Mouse (Mus musculus) liver, embryonic 18 days (tissue): ENCODE results near the gene Cc2d1a. TPM values are rescaled to one million over a fixed set of nuclear protein-coding genes. Genes with fewer than 3 reads are reported as not detected.

ENCODE experiments used
- polyA plus RNA-seq: library from polyadenylated mRNA; depleted of rRNA; stranded (reverse); fragments of >200 nt; gene quantifications from 2 replicates; pipeline ENCODE4 v1.2.3, GENCODE M21; 2012; rRNA removed

The Cc2d1a gene
- 3.7 and 4.4 TPM in 2 replicates for polyA plus RNA-seq

GRCm38 (mm10) chr8:84147769-84148530 lies at the start of gene Cc2d1a, which contains the start of gene 4930432K21Rik:
Gene Cc2d1a, minus strand, starts transcription at chr8:84147936.
Gene 4930432K21Rik, plus strand, starts transcription at chr8:84148025.

GRCm38 (mm10) chr8:84185117-84185516 lies 37.4 kb upstream of the Cc2d1a start, which contains the start of gene Nanos3:
Gene Nanos3, minus strand, starts transcription at chr8:84185217.

GRCm38 (mm10) chr8:84125656-84126055 lies 22.1 kb downstream of the Cc2d1a start, which contains the start of gene Podnl1:
Gene Podnl1, plus strand, starts transcription at chr8:84125989.

GRCm38 (mm10) chr8:84104697-84105609 lies 42.8 kb downstream of the Cc2d1a start, which contains the start of gene Dcaf15:
Gene Dcaf15, minus strand, starts transcription at chr8:84104768.

Other genes with a start within 250 kb of the Cc2d1a start
- 2.6 and 2.9 TPM in 2 replicates for gene Adgrl1, start 247.8 kb downstream of the Cc2d1a start, polyA plus RNA-seq
- gene Gm10644, start 192.7 kb downstream of the Cc2d1a start, polyA plus RNA-seq: 0.78 and 0.85 TPM in 2 replicates
- gene Asf1b, start 192.4 kb downstream of the Cc2d1a start, polyA plus RNA-seq: 49.1 and 54.0 TPM in 2 replicates
- 20.6 and 20.7 TPM in 2 replicates for gene Prkaca, start 174.9 kb downstream of the Cc2d1a start, polyA plus RNA-seq
- gene Samd1, start 150.3 kb downstream of the Cc2d1a start, polyA plus RNA-seq: 19.9 and 21.8 TPM in 2 replicates
- gene 1700067K01Rik, start 146.4 kb downstream of the Cc2d1a start, polyA plus RNA-seq: 0.16 and 0.17 TPM in 2 replicates
- 0.08 TPM in 1 of 2 replicates, not detected in the other for gene 2210011C24Rik, start 135.8 kb downstream of the Cc2d1a start, polyA plus RNA-seq
- 0.03 and 0.05 TPM in 2 replicates for gene Palm3, start 126.5 kb downstream of the Cc2d1a start, polyA plus RNA-seq
- 1.2 and 1.4 TPM in 2 replicates for gene Il27ra, start 105.3 kb downstream of the Cc2d1a start, polyA plus RNA-seq
- gene Rln3, start 102.9 kb downstream of the Cc2d1a start, polyA plus RNA-seq: 0.12 TPM in 1 of 2 replicates, not detected in the other
- gene Gm10643, start 82.8 kb downstream of the Cc2d1a start, polyA plus RNA-seq: 0.59 and 0.63 TPM in 2 replicates
- 3.3 and 4.7 TPM in 2 replicates for gene Rfx1, start 81.1 kb downstream of the Cc2d1a start, polyA plus RNA-seq
- gene Dcaf15, start 43.2 kb downstream of the Cc2d1a start, polyA plus RNA-seq: 11.4 and 12.4 TPM in 2 replicates
- 0.03 and 0.05 TPM in 2 replicates for gene Podnl1, start 21.9 kb downstream of the Cc2d1a start, polyA plus RNA-seq
- gene 4930432K21Rik, start 89 bp upstream of the Cc2d1a start, polyA plus RNA-seq: 0.18 and 0.24 TPM in 2 replicates
- gene Nanos3, start 37.3 kb upstream of the Cc2d1a start, polyA plus RNA-seq: 0.13 and 0.16 TPM in 2 replicates
- 2.9 and 3.4 TPM in 2 replicates for gene Zswim4, start 89.1 kb upstream of the Cc2d1a start, polyA plus RNA-seq
- 124 and 135 TPM in 2 replicates for gene D8Ertd738e, start 101.8 kb upstream of the Cc2d1a start, polyA plus RNA-seq
- gene Mri1, start 109.4 kb upstream of the Cc2d1a start, polyA plus RNA-seq: 17.2 and 23.4 TPM in 2 replicates
- gene Ccdc130, start 122.4 kb upstream of the Cc2d1a start, polyA plus RNA-seq: 6.9 and 7.4 TPM in 2 replicates
- 1.1 and 1.4 TPM in 2 replicates for gene Cacna1a, start 240.5 kb upstream of the Cc2d1a start, polyA plus RNA-seq